Mouse (Mus musculus) olfactory bulb, adult 2 months (tissue): ENCODE results near the gene Olfr456.

Experiments used
- CTCF ChIP-seq: fragments of 200-500 bp; IDR thresholded peaks from 2 replicates; pipeline ENCODE4 v1.5.1; 2012; ENCODE audit warnings: low read depth, mild to moderate bottlenecking, low read length, moderate library complexity; ENCODE audit not compliant: insufficient read depth
- POLR2A ChIP-seq: fragments of 200-500 bp; IDR thresholded peaks from 2 replicates; pipeline ENCODE4 v1.6.1; 2012; ENCODE audit warnings: mild to moderate bottlenecking, low read depth, low read length, moderate library complexity; ENCODE audit not compliant: insufficient read depth

DNA sequence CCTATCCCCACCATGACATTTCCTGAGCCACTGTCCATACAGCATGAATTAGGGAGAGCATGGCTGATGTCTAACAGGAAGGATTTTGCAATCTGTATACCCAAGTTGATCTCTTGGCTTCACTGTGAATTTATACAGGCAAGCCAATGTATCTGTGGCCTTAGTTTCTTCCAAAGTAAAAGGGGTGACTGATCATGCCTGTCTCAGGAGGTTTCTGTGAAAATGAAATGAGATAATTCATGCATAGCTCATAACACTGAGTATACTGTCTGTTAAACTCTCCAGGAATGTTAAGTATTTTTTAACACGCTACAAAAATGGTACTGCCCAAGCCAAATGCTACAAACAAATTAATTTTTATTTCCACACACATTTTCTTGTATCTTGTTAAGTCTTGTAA lies 26.4 kb upstream of the Olfr456 start:
- TF ChIP-seq POLR2A (no peak), CTCF (no peak)
